Mouse (Mus musculus) regulatory T cell (primary cell): ENCODE results near the gene Asic1.

Experiments
- in situ Hi-C: fragments of 300-600 bp; cut with MboI, MseI; formaldehyde crosslinking; loops from one replicate; pipeline ENCODE4 v1.15.1; 2025; ENCODE audit warnings: high pct_unique_total_duplicates

Asic1 gene

GRCm38 (mm10) chr15:99663964-99664599 is 6.1 kb upstream of the Asic1 start:
- in situ Hi-C loops = no loop called here

GRCm38 (mm10) chr15:99664600-99665451 is 5.3 kb upstream of the Asic1 start:
- in situ Hi-C loops = no loop called here

- in situ Hi-C loops = no loop called here
These were observed 2.6 kb upstream of the Asic1 start for GRCm38 (mm10) chr15:99667544-99667943.

- in situ Hi-C loops = no loop called here
These were observed 1.3 kb upstream of the Asic1 start for GRCm38 (mm10) chr15:99668881-99669280.

GRCm38 (mm10) chr15:99669392-99669791 is 776 bp upstream of the Asic1 start:
- in situ Hi-C loops = no loop called here

- in situ Hi-C loops = loop anchor here (5.0 kb wide), 2 partner anchors 74 to 174 kb away; no protein-coding TSS in a partner anchor
These were observed 949 bp downstream of the Asic1 start for GRCm38 (mm10) chr15:99670964-99671670.

- in situ Hi-C loops = loop anchor here (5.0 kb wide), 2 partner anchors 74 to 174 kb away; no protein-coding TSS in a partner anchor
These were observed 1.6 kb downstream of the Asic1 start for GRCm38 (mm10) chr15:99671783-99672182.

- in situ Hi-C loops = loop anchor here (5.0 kb wide), 2 partner anchors 78 to 178 kb away; no protein-coding TSS in a partner anchor
These were observed 4.7 kb downstream of the Asic1 start for GRCm38 (mm10) chr15:99674866-99675265.

GRCm38 (mm10) chr15:99677089-99677488 is 6.9 kb downstream of the Asic1 start:
- in situ Hi-C loops = no loop called here

GRCm38 (mm10) chr15:99678063-99678800 is 8.1 kb downstream of the Asic1 start:
- in situ Hi-C loops = no loop called here

- in situ Hi-C loops = no loop called here
These were observed 8.8 kb downstream of the Asic1 start for GRCm38 (mm10) chr15:99679008-99679407.

- in situ Hi-C loops = no loop called here
These were observed 12.7 kb downstream of the Asic1 start for GRCm38 (mm10) chr15:99682880-99683279.

GRCm38 (mm10) chr15:99684156-99684555 is 14.0 kb downstream of the Asic1 start:
- in situ Hi-C loops = no loop called here

- in situ Hi-C loops = no loop called here
These were observed 18.5 kb downstream of the Asic1 start for GRCm38 (mm10) chr15:99688712-99689111.

GRCm38 (mm10) chr15:99690924-99691323 is 20.8 kb downstream of the Asic1 start:
- in situ Hi-C loops = no loop called here

- in situ Hi-C loops = no loop called here
These were observed 21.8 kb downstream of the Asic1 start for GRCm38 (mm10) chr15:99691976-99692375.

- in situ Hi-C loops = no loop called here
These were observed 27.1 kb downstream of the Asic1 start for GRCm38 (mm10) chr15:99697309-99697708.

- in situ Hi-C loops = no loop called here
These were observed 28.4 kb downstream of the Asic1 start for GRCm38 (mm10) chr15:99698533-99699085.

- in situ Hi-C loops = no loop called here
These were observed 29.5 kb downstream of the Asic1 start for GRCm38 (mm10) chr15:99699715-99700114.

- in situ Hi-C loops = no loop called here
These were observed 30.3 kb downstream of the Asic1 start for GRCm38 (mm10) chr15:99700219-99701106.
